Mouse (Mus musculus) ES-Bruce4 (cell line): ENCODE data around the gene Mbd4. TPM values are rescaled to one million over a fixed set of nuclear protein-coding genes. Genes with fewer than 3 reads are reported as not detected.
"Not testable (repeated sequence)": the region's sequence is repeated elsewhere in the genome, so short reads cannot be mapped to it uniquely, and the experiment has no call there.

ENCODE experiments used
- H3K27ac ChIP-seq: 2 replicates; pipeline ENCODE4 v1.5.1; 2012; ENCODE audit warnings: low read length, inconsistent platforms; ENCODE audit not compliant: insufficient read depth
- H3K27me3 ChIP-seq: 2 replicates; pipeline ENCODE4 v1.6.1; 2012; ENCODE audit warnings: mild to moderate bottlenecking, low read length, inconsistent platforms; ENCODE audit not compliant: control insufficient read depth, poor library complexity, insufficient read depth, severe bottlenecking
- H3K36me3 ChIP-seq: 2 replicates; pipeline ENCODE4 v1.6.1; 2012; ENCODE audit warnings: inconsistent platforms, mild to moderate bottlenecking, low read length, moderate library complexity; ENCODE audit not compliant: control insufficient read depth, poor library complexity, insufficient read depth, severe bottlenecking
- H3K4me1 ChIP-seq: one replicate; pipeline ENCODE4 v1.8.1; 2011; ENCODE audit warnings: low read length; ENCODE audit not compliant: control insufficient read depth, insufficient read depth
- H3K4me3 ChIP-seq: 2 replicates; pipeline ENCODE4 v1.5.1; 2011; ENCODE audit warnings: low read depth, mild to moderate bottlenecking, low read length
- H3K9ac ChIP-seq: 2 replicates; pipeline ENCODE4 v1.6.1; 2012; ENCODE audit warnings: low read depth, mild to moderate bottlenecking, inconsistent platforms; ENCODE audit not compliant: poor library complexity, severe bottlenecking
- H3K9me3 ChIP-seq: replicated peaks from 2 replicates; pipeline ENCODE4 v1.6.1; 2012; ENCODE audit warnings: mild to moderate bottlenecking, low read length, inconsistent platforms; ENCODE audit not compliant: control insufficient read depth, poor library complexity, insufficient read depth, severe bottlenecking
- CTCF ChIP-seq: IDR thresholded peaks from one replicate; pipeline ENCODE4 v1.8.1; 2011; ENCODE audit warnings: low read depth, low read length
- EP300 ChIP-seq: IDR thresholded peaks from 2 replicates; pipeline ENCODE4 v1.6.1; 2011; ENCODE audit warnings: low read depth, low read length; ENCODE audit not compliant: insufficient read depth
- POLR2A ChIP-seq: IDR thresholded peaks from one replicate; pipeline ENCODE4 v1.8.1; 2011; ENCODE audit warnings: low read length; ENCODE audit not compliant: insufficient read depth
- polyA plus RNA-seq: library from polyadenylated mRNA; stranded (reverse); fragments of >200 nt; gene quantifications from 2 replicates; pipeline ENCODE4 v1.2.4, GENCODE M21; 2011; ENCODE audit warnings: low read depth; ENCODE audit not compliant: missing spikeins, insufficient read depth, insufficient read length

Mbd4 gene
- polyA plus RNA-seq, 1 experiment, result 24.7 TPM

DNA sequence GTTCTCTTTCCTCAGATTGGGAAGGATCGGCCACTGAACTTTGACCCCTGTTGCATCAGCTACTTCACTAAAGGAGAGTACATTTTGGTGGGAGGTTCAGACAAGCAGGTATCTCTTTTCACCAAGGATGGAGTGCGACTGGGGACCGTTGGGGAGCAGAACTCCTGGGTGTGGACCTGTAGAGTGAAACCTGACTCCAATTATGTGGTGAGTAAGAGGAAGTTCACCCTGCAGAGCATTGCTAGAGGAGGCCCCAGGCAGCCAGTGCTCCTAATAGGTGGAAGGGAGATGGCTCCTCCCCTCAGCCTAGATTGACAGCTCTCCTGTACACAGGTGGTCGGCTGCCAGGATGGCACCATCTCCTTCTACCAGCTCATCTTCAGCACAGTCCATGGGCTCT lies 33.7 kb upstream of the Mbd4 start:
- no peaks in the 10 kb centered on the region for H3K9me3 ChIP-seq
- TF ChIP-seq CTCF, result no peak
- no peak for TF ChIP-seq EP300
- TF ChIP-seq POLR2A, result no peak
- no peaks in the 10 kb centered on the region for H3K36me3 ChIP-seq
- peak overlapping the region; percentile 50 for H3K4me3 ChIP-seq
- no peaks in the 10 kb centered on the region for H3K27me3 ChIP-seq
- peaks cover 2% of the 10 kb centered on the region for H3K4me1 ChIP-seq
- H3K27ac ChIP-seq, result peak overlapping the region; percentile 51
- H3K9ac ChIP-seq, result peak overlapping the region; percentile 37

DNA sequence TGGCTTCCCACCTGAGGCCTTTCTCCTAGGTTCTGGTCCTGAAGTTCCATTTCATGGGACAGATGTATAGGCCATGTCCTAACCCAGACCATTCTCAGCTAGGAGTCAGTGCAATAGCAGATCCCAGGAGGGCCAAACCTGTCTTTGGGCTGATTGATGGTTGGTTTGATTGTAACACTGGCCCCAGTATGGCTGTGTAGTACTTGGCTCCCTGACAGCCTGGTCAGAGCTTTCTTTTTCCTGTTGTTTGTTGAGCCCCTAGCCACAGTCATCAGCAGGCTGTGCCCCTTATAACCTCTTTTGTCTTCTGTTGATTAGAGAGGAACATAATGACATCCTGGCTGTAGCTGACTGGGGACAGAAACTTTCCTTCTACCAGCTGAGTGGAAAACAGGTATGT lies 30.8 kb upstream of the Mbd4 start:
- no peaks in the 10 kb centered on the region for H3K36me3 ChIP-seq

DNA sequence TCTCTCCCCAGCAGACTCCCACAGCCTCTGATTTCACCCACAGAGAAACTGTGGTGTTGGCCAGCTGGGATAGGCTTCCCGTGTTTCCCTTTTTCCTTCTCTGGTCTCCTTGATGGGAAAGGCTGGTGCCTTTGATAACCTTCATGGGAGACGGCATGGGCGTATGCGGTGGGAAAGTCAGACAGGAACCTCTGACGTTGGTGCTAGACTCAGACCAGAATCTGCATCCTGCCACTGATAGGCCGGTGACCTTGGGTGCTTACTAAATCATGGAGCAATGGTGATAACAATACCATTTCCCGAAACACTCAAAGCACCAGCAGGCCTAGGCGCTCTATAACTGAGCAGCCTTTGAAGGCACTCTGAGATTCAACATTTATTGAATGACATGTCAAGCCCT lies 27.6 kb upstream of the Mbd4 start:
- Histone ChIP-seq H3K4me3 (no peak overlapping the region), H3K9ac (no peak overlapping the region), H3K27ac (no peak overlapping the region), H3K4me1 (peaks cover under 1% of the 10 kb centered on the region), H3K36me3 (no peaks in the 10 kb centered on the region), H3K27me3 (no peaks in the 10 kb centered on the region), H3K9me3 (no peaks in the 10 kb centered on the region)
- TF ChIP-seq EP300 (no peak), CTCF (no peak), POLR2A (no peak)

More for the DNA sequence above, 30.8 kb upstream of the Mbd4 start:
- Histone ChIP-seq H3K27ac (no peak overlapping the region), H3K9ac (no peak overlapping the region), H3K4me1 (peaks cover 2% of the 10 kb centered on the region), H3K27me3 (no peaks in the 10 kb centered on the region), H3K4me3 (no peak overlapping the region), H3K9me3 (no peaks in the 10 kb centered on the region)
- no peak for TF ChIP-seq EP300
- TF ChIP-seq POLR2A, result no peak
- TF ChIP-seq CTCF, result no peak

DNA sequence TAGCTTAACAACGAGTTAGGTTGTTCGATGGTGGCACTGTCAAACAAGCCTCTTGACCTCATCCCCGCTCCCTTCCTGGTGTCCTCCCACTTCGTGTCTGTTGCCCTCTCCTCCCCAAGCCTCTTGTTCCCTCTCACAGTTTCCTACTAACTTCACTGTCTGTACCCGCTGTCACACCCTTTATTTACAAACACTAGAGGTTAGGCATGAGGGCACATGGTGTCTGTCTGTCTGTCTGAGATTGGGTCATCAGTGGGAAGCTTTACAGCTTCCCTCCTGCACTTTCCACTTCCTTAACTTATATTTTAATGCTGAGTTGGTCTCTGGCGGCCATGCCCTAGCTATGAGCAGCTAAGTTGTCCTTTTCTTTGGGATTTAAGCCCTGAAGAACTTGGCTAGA lies 26.6 kb upstream of the Mbd4 start:
- Histone ChIP-seq H3K4me3 (no peak overlapping the region), H3K36me3 (no peaks in the 10 kb centered on the region), H3K4me1 (no peaks in the 10 kb centered on the region), H3K9me3 (no peaks in the 10 kb centered on the region), H3K27me3 (no peaks in the 10 kb centered on the region), H3K9ac (no peak overlapping the region), H3K27ac (no peak overlapping the region)
- no peak for TF ChIP-seq POLR2A

DNA sequence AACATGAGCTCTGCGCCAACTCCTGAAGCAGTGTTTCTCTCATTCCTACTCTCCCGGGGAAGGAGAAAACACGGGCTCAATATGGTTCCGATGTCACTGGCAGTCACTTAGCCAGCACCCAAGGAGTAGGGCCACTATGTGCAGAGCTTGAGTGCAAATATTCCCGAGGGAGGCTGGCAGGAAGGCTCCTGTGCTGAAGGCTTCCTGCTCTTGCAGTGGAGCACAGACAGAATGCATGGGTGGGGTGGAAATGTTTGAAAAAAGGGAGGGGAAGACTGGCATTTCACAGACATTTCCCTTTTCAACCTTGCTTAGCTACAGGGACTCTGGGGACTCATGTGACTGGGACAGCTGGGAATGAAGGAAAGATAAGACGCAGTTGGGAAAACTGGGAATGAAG lies 25.5 kb upstream of the Mbd4 start:
- H3K4me3 ChIP-seq, result no peak overlapping the region
- no peaks in the 10 kb centered on the region for H3K9me3 ChIP-seq
- H3K36me3 ChIP-seq, result no peaks in the 10 kb centered on the region
- TF ChIP-seq POLR2A, result no peak
- TF ChIP-seq CTCF, result no peak
- no peak for TF ChIP-seq EP300
- H3K27ac ChIP-seq, result no peak overlapping the region
- no peaks in the 10 kb centered on the region for H3K4me1 ChIP-seq
- H3K27me3 ChIP-seq, result no peaks in the 10 kb centered on the region
- H3K9ac ChIP-seq, result no peak overlapping the region

DNA sequence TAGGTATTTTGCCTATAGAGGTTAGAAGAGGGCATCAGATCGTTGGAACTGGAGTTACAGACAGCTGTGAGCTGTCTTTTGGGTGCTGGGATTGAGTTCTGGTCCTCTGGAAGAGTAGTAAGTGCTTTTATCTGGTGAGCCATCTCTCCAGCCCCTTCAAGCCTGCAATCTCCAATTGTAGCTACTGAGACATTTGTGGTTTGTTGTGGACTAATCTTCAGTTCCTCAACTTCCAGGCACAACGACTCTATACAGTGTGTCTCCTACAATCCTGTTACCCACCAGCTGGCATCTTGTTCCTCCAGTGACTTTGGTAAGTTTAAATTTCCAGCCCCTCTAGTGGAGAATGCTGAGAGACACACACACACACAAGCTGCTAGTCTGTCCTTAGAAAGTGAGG lies 24.1 kb upstream of the Mbd4 start:
- Histone ChIP-seq H3K4me3 (no peak overlapping the region), H3K27me3 (no peaks in the 10 kb centered on the region), H3K9ac (no peak overlapping the region), H3K36me3 (no peaks in the 10 kb centered on the region), H3K4me1 (no peaks in the 10 kb centered on the region), H3K9me3 (no peaks in the 10 kb centered on the region), H3K27ac (no peak overlapping the region)
- TF ChIP-seq EP300 (no peak), CTCF (no peak), POLR2A (no peak)

DNA sequence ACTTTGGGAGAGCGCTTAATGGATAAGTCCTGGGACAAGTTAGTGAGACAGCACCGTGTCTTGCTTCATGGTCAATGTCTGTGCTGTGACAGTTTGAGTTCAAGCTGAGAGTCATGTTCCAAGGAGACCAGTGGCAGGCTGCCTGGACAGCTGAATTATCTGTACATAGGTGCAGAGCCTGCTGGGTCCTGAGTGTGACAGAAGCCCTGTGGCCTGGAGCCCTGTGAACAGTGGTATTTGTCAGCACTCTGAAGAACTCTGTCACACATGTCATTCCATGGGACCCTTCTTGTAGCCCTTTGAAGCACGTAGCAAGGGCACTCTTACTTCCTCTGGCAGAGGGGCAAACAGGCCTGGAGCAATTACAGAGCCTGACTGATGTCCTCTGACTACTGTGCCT lies 18.1 kb upstream of the Mbd4 start:
- not testable (repeated sequence) for H3K36me3 ChIP-seq, H3K9me3 ChIP-seq, H3K27me3 ChIP-seq, H3K4me3 ChIP-seq, H3K27ac ChIP-seq, H3K4me1 ChIP-seq, H3K9ac ChIP-seq

DNA sequence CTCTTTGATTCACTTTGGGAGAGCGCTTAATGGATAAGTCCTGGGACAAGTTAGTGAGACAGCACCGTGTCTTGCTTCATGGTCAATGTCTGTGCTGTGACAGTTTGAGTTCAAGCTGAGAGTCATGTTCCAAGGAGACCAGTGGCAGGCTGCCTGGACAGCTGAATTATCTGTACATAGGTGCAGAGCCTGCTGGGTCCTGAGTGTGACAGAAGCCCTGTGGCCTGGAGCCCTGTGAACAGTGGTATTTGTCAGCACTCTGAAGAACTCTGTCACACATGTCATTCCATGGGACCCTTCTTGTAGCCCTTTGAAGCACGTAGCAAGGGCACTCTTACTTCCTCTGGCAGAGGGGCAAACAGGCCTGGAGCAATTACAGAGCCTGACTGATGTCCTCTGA lies 14.0 kb upstream of the Mbd4 start:
- not testable (repeated sequence) for H3K4me3 ChIP-seq, H3K4me1 ChIP-seq, H3K36me3 ChIP-seq, H3K9me3 ChIP-seq, H3K27ac ChIP-seq, H3K9ac ChIP-seq, H3K27me3 ChIP-seq
